Mouse (Mus musculus): Measurements from ENCODE around the gene Chchd2. TPM values are rescaled to one million over a fixed set of nuclear protein-coding genes. Genes with fewer than 3 reads are reported as not detected.
"Not testable (repeated sequence)": the region's sequence is repeated elsewhere in the genome, so short reads cannot be mapped to it uniquely, and the experiment has no call there.

Gene Chchd2
- polyA plus RNA-seq, 1 experiment from 2014 or later: 897 TPM

DNA sequence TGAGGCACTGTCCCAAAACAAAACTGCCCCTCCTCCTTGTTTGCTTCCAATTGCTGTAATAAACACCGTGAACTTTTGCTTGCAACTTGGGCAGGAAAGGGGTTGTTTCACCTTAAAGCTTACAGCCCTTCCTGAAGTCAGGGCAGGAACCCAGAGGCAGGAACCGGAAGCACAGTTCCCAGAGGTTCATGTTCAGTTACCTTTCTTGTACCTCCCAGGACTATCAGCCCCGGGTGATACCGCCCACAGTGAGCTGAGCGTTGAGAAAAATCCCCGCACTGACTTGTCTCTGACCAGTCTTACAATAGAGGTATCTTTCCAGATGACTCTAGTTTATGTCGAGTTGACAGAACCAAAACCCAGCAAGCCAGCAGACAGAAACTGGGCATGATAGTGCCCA is 22.3 kb upstream of the Chchd2 start:
- H3K27me3 ChIP-seq: no peaks in the 10 kb centered on the region
- H3K36me3 ChIP-seq: 0 out of 2 replicates have a peak, but pooled peaks cover 2% of the 10 kb centered on the region
- H3K4me2 ChIP-seq (replicated peaks): peak overlapping the region; percentile 75; the same call in 1 of the 2 replicates
- no peak overlapping the region for H3K27ac ChIP-seq
- no peak overlapping the region for H3K9ac ChIP-seq (replicated peaks)
- peaks cover 12% of the 10 kb centered on the region for H3K4me1 ChIP-seq (replicated peaks)
- no peak for ATAC-seq
- 92% methylated on average over 7 of the region's 7 CpGs for WGBS
- no peak overlapping the region for H3K4me3 ChIP-seq (replicated peaks)
- H3K9me3 ChIP-seq: no peaks in the 10 kb centered on the region

DNA sequence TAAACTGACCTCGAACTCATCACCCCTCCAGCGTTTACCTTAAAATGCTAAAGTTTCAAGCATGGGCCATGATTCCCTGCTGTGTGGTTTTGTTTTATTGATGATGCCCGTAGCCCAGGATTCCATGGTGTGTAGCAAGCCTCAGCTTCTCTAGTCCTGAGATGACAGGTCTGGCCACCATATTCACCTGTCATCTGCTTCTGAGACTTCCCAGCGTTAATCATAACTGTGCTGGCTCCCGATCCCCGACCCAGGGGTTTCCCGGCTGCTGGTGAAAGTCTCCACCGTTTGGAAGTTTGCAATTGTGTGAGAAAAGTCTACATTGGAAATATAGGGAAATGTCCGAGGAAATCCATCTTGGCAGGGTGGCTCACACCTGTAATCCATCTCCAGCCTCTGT is 21.9 kb upstream of the Chchd2 start:
- ATAC-seq: no peak
- H3K4me3 ChIP-seq (replicated peaks): peak overlapping the region; percentile 63
- H3K27ac ChIP-seq: peak overlapping the region; percentile 97
- H3K27me3 ChIP-seq: no peaks in the 10 kb centered on the region
- H3K4me1 ChIP-seq (replicated peaks): peaks cover 12% of the 10 kb centered on the region
- WGBS: 75% methylated on average over 9 of the region's 9 CpGs
- H3K4me2 ChIP-seq (replicated peaks): peak overlapping the region; percentile 75
- H3K9ac ChIP-seq (replicated peaks): peak overlapping the region; percentile 82
- no peaks in the 10 kb centered on the region for H3K9me3 ChIP-seq
- H3K36me3 ChIP-seq: 0 out of 2 replicates have a peak, but pooled peaks cover 3% of the 10 kb centered on the region

DNA sequence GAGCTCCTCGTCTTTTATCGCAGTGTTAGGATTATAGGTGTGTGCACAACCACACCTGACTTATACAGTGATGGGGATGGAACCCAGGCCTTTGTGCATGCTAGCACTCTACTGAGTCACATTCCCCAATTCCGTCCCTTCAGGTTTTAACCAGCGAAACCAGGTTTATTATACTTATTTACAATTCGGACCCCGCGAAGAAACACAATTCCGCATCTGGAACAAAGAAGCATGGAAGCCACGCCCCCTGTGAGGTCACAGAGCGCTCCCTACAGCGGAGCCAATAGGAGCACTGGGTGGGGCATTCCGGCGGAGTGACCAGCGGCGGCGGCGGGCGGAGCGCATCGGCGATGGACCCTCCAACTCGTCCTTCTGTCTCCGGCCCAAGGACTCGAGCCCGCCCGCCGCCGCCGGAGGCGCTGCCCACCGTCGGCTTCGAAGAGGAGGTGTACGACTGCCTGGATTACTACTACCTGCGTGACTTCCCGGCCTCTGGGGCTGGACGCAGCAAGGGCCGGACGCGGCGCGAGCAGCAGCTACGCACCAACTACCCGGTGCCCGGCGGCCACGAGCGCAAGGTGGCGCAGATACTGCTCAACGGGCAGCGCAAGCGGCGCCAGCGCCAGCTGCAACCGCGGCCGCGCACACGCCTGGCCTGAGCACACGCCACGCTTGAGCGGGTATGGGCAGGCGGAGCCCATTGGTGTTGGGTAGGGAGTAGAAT is 21.1 kb upstream of the Chchd2 start, which contains the start of gene Nupr1l:
Nupr1l (plus strand) TSS at position 299 of the 724 bp plus-strand sequence.
- WGBS: under 1% methylated on average over 63 of the region's 63 CpGs
- Histone ChIP-seq H3K4me3 (replicated peaks) (peak within 1 kb of the TSS; percentile 63), H3K27ac (peak within 1 kb of the TSS; percentile 97), H3K4me1 (replicated peaks) (peaks cover 12% of the 10 kb centered on the region), H3K9me3 (no peaks in the 10 kb centered on the region), H3K36me3 (0 out of 2 replicates have a peak, but pooled peaks cover 6% of the 10 kb centered on the region), H3K9ac (replicated peaks) (peak within 1 kb of the TSS; percentile 82), H3K4me2 (replicated peaks) (peak within 1 kb of the TSS; percentile 75), H3K27me3 (no peaks in the 10 kb centered on the region)
- ATAC-seq: peak; percentile 99

DNA sequence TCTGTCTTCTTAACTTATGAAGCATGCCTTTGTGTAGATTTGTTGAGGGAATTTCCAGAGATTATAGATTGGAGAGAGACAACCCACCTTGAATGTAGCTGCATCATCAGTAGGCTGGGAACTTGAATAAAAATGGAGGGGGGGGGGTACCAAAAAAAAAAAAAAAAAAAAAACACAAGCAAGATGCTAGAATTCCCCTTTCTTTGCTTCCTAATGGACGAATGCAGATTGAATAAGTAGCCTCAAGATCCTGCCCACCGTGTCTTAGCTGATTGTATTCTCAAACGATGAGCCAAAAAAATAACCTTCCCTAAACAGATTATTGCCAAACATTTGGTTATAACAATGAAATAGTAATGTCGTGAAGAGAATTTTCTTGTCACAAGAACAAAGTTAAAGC is 20.5 kb upstream of the Chchd2 start:
- no peak for ATAC-seq
- H3K4me2 ChIP-seq (replicated peaks): peak overlapping the region; percentile 75
- 31% methylated on average over 4 of the region's 4 CpGs for WGBS

DNA sequence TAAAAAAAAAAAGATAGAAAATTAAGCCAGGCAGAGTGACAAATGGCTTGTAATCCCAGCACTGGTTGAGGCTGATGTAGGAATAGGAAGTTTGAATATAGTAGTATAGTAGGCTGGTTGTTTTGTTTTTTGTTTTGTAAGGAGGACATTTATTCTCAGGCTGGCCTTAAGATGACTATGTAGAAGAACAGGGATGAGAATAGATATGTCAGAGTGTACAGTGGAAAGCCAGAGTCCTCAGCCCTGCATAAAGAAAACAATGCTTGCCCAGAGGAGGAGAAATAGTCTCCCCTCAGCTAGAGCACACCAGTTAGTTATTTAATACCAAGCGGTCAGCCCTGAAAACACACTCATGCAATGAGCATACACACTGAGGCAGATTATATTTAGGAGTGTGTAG is 11.2 kb upstream of the Chchd2 start, which contains the start of gene Phkg1:
Phkg1 (minus strand) TSS at position 101 of the 400 bp plus-strand sequence.
- no peak within 1 kb of the TSS for H3K4me2 ChIP-seq (replicated peaks)
- peaks cover 21% of the 10 kb centered on the region for H3K36me3 ChIP-seq
- no peak for ATAC-seq
- 92% methylated on average over 1 of the region's 1 CpGs for WGBS
- H3K4me3 ChIP-seq (replicated peaks): no peak within 1 kb of the TSS
- H3K27me3 ChIP-seq: no peaks in the 10 kb centered on the region
- H3K9me3 ChIP-seq: no peaks in the 10 kb centered on the region
- peaks cover 9% of the 10 kb centered on the region for H3K4me1 ChIP-seq (replicated peaks)
- H3K9ac ChIP-seq (replicated peaks): no peak within 1 kb of the TSS
- H3K27ac ChIP-seq: no peak within 1 kb of the TSS

More for the DNA sequence above, 20.5 kb upstream of the Chchd2 start:
- peak overlapping the region; percentile 63 for H3K4me3 ChIP-seq (replicated peaks)
- peak overlapping the region; percentile 82 for H3K9ac ChIP-seq (replicated peaks)
- H3K27ac ChIP-seq: peak overlapping the region; percentile 97
- H3K9me3 ChIP-seq: no peaks in the 10 kb centered on the region
- peaks cover 12% of the 10 kb centered on the region for H3K36me3 ChIP-seq
- no peaks in the 10 kb centered on the region for H3K27me3 ChIP-seq
- peaks cover 12% of the 10 kb centered on the region for H3K4me1 ChIP-seq (replicated peaks)

DNA sequence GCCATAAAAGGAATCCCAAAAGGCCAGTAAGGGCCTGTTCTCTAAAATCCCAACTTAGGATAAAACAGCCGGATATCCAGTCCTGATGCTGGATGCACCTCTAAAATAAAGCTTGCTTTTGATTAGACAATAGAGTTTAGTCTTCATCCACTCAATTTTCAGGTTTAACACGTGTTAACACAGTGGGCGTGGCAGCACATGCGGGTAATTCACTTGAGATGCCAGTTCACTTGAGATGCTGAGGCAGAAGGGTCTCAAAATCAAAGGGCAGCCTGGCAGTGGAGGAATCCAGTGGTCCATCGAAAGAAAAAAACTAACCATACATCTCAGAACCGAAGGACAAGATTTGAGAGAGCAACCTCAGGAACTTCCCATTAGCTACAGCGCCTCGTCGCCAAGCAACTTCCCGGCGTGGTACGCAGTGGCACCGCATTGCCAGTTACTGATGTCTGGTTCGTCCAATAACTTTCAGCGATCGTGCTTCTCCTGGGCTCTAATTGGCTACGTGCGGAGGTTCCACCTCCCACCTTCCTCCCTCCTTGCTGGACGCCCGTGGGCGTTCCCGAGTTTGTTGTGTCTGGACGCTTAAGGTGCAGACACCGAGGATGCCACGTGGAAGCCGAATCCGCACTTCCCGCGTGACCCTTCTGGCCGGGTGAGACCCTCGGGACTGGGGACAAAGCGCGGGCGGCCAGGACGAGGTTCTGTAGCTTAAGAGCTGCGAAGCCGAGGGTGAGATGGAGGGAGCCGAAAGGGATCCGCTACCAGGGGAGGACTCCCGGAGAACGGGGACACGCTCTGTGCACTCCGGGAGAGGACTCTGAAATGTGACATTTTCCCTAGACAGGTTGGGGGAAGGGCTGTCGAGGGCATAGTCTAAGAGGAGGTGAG is 8.2 kb upstream of the Chchd2 start, which contains the start of gene Zbed5:
Zbed5 (plus strand) TSS at position 526 of the 891 bp plus-strand sequence.
- Histone ChIP-seq H3K27ac (no peak within 1 kb of the TSS), H3K4me2 (replicated peaks) (peak within 1 kb of the TSS; percentile 84), H3K4me3 (replicated peaks) (peak within 1 kb of the TSS; percentile 78), H3K27me3 (no peaks in the 10 kb centered on the region), H3K4me1 (replicated peaks) (peaks cover 9% of the 10 kb centered on the region), H3K9ac (replicated peaks) (peak within 1 kb of the TSS; percentile 70), H3K9me3 (no peaks in the 10 kb centered on the region), H3K36me3 (peaks cover 1% of the 10 kb centered on the region; the same call in 1 of the 2 replicates)
- peak; percentile 100 for ATAC-seq
- WGBS: 3% methylated on average over 44 of the region's 44 CpGs

DNA sequence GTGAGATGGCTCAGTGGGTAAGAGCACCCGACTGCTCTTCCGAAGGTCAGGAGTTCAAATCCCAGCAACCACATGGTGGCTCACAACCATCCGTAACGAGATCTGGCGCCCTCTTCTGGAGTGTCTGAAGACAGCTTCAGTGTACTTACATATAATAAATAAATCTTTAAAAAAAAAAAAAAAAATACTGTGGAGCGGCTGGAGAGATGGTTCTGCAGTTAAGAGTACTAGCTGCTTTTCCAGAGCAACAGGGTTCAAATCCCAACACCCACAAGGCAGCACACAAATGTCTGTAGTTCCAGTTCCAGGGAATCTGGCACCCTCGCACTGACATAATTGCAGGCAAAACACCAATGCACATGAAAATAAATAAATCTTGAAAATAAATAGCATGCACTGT is 3.1 kb upstream of the Chchd2 start:
- not testable (repeated sequence) for ATAC-seq; H3K36me3 ChIP-seq; H3K9me3 ChIP-seq; H3K4me2 ChIP-seq (replicated peaks); H3K27ac ChIP-seq; H3K9ac ChIP-seq (replicated peaks); H3K4me3 ChIP-seq (replicated peaks); H3K27me3 ChIP-seq
- WGBS: 73% methylated on average over 7 of the region's 7 CpGs
- H3K4me1 ChIP-seq (replicated peaks): peaks cover 11% of the 10 kb centered on the region

DNA sequence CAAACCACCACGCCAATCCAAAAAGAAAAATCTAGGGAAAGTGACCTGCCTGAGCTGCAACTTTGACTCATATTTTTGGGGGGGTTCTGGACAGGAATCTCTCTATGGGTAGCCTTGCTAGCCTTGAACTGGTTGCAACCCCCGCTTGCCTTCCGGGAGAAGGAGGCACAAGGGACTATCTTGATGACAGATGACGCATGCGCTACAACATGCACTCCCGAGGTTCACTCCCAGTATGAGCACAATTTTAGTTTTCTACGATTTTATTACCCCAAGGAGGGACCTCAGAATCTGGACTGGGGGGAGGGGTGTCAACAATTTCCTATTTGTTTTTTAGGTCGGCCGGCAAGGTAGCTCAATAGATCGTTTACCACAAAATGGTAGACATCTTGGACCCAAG is 999 bp downstream of the Chchd2 start:
- Histone ChIP-seq H3K9ac (replicated peaks) (peak overlapping the region; percentile 89), H3K9me3 (no peaks in the 10 kb centered on the region), H3K4me1 (replicated peaks) (peaks cover 21% of the 10 kb centered on the region), H3K27me3 (no peaks in the 10 kb centered on the region), H3K4me3 (replicated peaks) (peak overlapping the region; percentile 87), H3K27ac (peak overlapping the region; percentile 94), H3K4me2 (replicated peaks) (peak overlapping the region; percentile 91), H3K36me3 (peaks cover 27% of the 10 kb centered on the region)
- 46% methylated on average over 10 of the region's 10 CpGs for WGBS
- no peak for ATAC-seq

DNA sequence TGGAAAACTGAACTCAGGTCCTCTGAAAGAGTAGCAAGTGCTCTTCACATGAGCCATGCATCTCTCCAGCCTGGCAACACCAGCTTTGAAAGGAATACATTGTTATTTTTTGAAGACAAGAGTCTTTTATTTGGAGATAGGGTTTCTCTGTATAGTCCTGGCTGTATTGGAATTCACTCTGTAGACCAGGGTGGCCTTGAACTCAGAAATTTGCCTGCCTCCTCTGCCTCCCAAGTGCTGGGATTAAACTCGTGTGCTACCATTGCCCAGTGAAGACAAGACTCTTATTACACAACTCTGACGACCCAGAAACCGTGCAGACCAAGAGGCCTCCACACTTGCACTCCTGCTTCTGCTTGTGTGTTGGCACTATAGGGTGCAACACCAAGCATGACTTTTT is 7.4 kb downstream of the Chchd2 start:
- no peak overlapping the region for H3K4me3 ChIP-seq (replicated peaks)
- no peaks in the 10 kb centered on the region for H3K27me3 ChIP-seq
- H3K4me2 ChIP-seq (replicated peaks): no peak overlapping the region
- H3K9ac ChIP-seq (replicated peaks): no peak overlapping the region
- no peak for ATAC-seq
- peaks cover 38% of the 10 kb centered on the region for H3K36me3 ChIP-seq
- no peaks in the 10 kb centered on the region for H3K9me3 ChIP-seq
- WGBS: 65% methylated on average over 3 of the region's 3 CpGs
- H3K27ac ChIP-seq: no peak overlapping the region
- peaks cover 5% of the 10 kb centered on the region; the same call in 1 of the 2 replicates for H3K4me1 ChIP-seq (replicated peaks)

DNA sequence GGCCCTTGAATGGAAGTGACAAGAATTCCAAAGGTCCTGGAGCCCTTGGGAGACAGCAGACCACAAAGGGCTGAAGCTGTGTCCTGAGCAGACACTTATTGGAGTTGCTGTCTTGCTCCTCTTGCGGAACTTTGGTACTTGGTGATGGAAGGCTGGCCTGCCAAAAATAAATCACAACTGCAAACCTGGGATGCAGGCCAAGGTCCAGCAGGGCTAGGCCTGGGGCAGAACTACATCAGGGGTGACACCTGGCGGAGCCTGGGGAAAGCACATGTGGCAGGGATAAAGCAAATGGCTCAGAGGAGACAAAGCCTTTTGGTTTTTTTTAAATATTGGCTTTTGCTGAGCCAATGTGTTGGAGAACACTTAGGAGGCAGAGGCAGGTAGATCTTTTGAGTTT is 8.3 kb downstream of the Chchd2 start:
- Histone ChIP-seq H3K4me2 (replicated peaks) (no peak overlapping the region), H3K4me1 (replicated peaks) (no peaks in the 10 kb centered on the region), H3K36me3 (peaks cover 33% of the 10 kb centered on the region), H3K27me3 (no peaks in the 10 kb centered on the region), H3K4me3 (replicated peaks) (no peak overlapping the region), H3K9me3 (no peaks in the 10 kb centered on the region), H3K9ac (replicated peaks) (no peak overlapping the region), H3K27ac (no peak overlapping the region)
- ATAC-seq: no peak
- WGBS: 74% methylated on average over 2 of the region's 2 CpGs

DNA sequence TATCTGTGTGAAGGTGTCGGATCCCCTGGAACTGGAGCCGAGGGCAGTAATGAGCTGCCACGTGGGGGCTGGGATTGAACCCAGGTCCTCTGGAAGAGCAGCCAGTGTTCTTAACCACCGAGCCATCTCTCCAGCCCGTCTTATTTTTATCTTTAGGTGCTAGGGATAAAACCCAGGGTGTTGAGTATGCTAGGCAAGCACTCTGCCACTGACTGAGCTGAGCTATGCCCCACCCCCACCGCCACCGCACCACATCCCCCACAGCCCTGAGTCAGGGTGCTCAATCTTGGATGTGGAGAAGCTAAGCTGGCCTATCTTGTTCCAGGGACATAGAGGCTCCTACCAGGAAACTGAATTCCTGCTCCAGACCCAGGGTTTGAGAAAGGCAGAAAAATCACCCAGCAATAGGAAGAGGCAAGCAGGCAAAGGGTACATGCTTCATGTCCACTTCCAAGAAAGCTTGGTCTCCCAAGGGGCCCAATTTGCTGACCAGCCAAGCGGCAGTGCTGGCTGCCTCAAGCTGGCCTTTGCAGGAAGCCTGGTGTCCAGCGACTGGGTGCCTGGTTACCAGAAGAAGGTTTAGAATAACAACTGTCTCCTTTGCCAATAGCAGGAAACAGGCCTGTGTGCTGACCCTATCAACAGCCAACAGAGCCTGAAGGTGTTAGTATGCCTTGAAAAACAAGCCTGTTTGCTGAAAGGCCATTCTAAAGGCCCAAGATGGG is 9.4 kb downstream of the Chchd2 start:
- H3K4me1 ChIP-seq (replicated peaks): no peaks in the 10 kb centered on the region
- no peak overlapping the region for H3K27ac ChIP-seq
- 78% methylated on average over 9 of the region's 9 CpGs for WGBS
- no peak overlapping the region for H3K4me2 ChIP-seq (replicated peaks)
- H3K9me3 ChIP-seq: no peaks in the 10 kb centered on the region
- no peak overlapping the region for H3K9ac ChIP-seq (replicated peaks)
- H3K27me3 ChIP-seq: no peaks in the 10 kb centered on the region
- peaks cover 26% of the 10 kb centered on the region for H3K36me3 ChIP-seq
- no peak overlapping the region for H3K4me3 ChIP-seq (replicated peaks)
- ATAC-seq: no peak

All from midbrain, embryonic 13.5 days (tissue).